Mouse (Mus musculus) adrenal gland, adult 2 months (tissue): Measurements from ENCODE around the gene Eef1akmt3. TPM values are rescaled to one million over a fixed set of nuclear protein-coding genes. Genes with fewer than 3 reads are reported as not detected.

Source experiments
- DNase-seq: peaks from one replicate; pipeline ENCODE4 v3.0.0; 2021
- polyA plus RNA-seq: library from polyadenylated mRNA; depleted of rRNA; stranded (reverse); fragments of >200 nt; gene quantifications from 2 replicates; pipeline ENCODE4 v1.2.3, GENCODE M21; 2012
- total RNA-seq, 2 experiments: library from RNA; stranded (reverse); gene quantifications; 2 replicates each; pipeline ENCODE4 v1.2.3; 2021

The Eef1akmt3 gene
- total and polyA plus RNA-seq, 3 experiments, result 0.14 to 0.69 (median 0.18) TPM

DNA sequence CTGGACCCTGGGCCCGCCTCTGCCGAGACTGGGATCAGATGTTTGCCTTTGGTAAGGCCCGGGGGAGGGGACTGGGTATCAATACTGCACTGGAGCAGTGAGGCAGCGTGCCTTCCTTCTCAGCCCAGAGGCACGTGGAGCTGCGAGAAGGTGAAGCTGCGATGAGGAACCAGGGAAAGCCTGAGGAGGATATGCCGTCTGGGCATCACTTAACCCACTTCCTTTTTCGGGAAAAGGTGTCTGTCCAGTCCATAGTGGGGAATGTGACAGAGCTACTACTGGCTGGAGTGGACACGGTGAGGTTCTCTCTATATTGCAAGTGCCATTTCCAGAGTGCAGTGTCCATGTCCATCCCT is 8.8 kb upstream of the Eef1akmt3 start:
- no peak for DNase-seq

DNA sequence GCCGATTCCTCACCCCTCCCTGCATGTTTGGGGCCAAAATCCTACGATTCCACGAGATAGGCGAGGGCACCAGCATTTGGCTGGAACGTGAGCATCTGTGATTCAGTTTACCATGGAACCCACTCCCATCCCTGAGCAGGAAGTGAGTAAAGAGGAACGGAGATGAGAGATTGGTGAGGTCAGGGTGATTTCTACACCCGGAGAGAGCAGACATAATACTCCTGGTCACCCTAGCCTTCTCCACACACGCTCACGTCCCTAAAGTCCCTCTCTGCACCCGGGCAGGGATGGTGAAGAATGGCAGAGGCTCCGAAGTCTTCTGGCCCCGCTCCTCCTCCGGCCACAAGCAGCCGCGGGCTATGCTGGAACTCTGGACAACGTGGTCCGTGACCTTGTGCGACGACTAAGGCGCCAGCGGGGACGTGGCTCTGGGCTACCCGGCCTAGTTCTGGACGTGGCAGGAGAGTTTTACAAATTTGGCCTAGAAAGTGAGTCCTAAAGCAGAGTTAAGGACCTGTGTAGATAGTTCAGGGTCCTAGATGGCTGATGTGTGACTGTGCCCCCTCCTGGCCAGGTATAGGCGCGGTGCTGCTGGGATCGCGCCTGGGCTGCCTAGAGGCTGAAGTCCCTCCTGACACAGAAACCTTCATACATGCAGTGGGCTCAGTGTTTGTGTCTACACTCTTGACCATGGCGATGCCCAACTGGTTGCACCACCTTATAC is 8.2 kb upstream of the Eef1akmt3 start:
- DNase-seq, result no peak

- DNase-seq, result no peak
These were observed 7.5 kb upstream of the Eef1akmt3 start for GRCm38 (mm10) chr10:127048608-127049394.

- no peak for DNase-seq
These were observed 6.6 kb upstream of the Eef1akmt3 start, which contains the start of gene Cyp27b1 for GRCm38 (mm10) chr10:127047954-127048353. TSS of gene Cyp27b1 (plus strand) at chr10:127048250.

- no peak for DNase-seq
These were observed 1.9 kb upstream of the Eef1akmt3 start for GRCm38 (mm10) chr10:127043187-127043586.

- no peak for DNase-seq
These were observed 1.3 kb upstream of the Eef1akmt3 start for GRCm38 (mm10) chr10:127042468-127043115.

- peak; percentile 92 for DNase-seq
These were observed 543 bp upstream of the Eef1akmt3 start for GRCm38 (mm10) chr10:127041774-127042338.

GRCm38 (mm10) chr10:127040569-127041214 is 621 bp downstream of the Eef1akmt3 start:
- no peak for DNase-seq

- no peak for DNase-seq
These were observed 3.7 kb downstream of the Eef1akmt3 start for GRCm38 (mm10) chr10:127037641-127038040.

- no peak for DNase-seq
These were observed 5.0 kb downstream of the Eef1akmt3 start for GRCm38 (mm10) chr10:127036273-127036672.

- no peak for DNase-seq
These were observed 8.0 kb downstream of the Eef1akmt3 start for GRCm38 (mm10) chr10:127033301-127033741.

DNA sequence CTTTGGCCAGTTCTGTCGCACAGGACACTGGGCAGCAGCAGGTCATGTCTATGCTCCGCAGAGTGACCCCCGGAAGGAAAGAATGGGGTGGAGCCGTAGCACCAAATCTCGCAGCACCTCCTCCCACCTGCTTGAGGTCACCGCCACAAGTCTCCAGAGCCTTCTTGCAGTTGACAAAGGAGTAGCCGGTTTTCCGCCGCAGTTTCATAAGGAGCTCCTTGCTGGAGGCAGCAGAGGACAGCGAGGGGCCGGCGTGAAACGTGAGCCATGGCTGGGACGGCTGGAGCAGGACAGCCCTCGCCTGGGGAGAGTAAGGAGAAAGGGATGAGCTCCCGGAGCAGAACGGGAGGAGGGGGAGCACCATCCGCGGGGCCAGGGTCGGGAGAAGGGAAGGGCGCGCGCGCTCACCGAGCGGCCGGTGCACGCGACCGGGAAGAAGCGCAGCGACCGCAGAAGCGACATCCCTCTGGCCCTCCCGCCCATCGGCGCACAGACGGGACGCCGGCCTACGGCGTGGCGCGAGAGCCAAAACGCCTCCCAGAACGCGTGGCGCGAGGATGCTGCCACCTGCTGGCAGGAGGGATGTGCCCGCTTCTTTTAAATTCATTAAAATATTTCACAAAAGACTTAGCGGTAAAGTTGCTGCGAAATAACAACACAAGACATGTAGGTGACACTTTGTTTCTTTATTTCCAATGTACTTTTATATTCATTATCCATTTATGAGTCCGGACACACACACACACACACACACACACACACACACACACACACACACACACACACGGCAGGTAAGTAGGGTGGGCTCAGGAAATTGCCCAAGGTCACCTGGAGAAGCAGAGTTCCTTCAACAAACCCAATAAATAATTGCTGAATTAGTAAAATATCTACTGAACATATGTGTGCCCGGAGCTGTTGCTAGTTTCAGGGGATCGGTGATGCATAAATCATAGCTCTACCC is 10.7 kb downstream of the Eef1akmt3 start, which contains the start of gene Tsfm:
TSS of gene Tsfm (minus strand) at position 505 of the 961 bp plus-strand sequence.
- peak; percentile 94 for DNase-seq

DNA sequence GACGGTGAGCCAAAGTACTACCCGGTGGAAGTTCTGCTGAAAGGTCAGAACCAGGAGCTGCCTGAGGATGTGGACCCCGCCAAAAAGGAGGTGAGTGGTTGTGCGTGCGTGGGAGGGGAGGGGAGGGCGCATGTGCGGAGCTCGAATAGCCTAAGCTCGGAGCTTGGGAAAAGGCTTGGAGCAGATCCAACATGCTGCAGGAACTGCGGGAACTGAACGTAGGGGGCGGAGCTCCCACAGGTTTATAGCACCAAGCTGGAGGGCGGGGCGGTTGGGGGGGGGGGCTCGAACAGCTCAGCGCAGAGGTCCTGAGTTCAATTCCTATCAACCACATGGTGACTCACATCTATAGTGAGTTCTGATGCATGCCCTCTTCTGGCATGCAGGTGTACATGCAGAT is 22.9 kb downstream of the Eef1akmt3 start:
- no peak for DNase-seq

- no peak for DNase-seq
These were observed 24.2 kb downstream of the Eef1akmt3 start for GRCm38 (mm10) chr10:127017071-127017470.

GRCm38 (mm10) chr10:127016488-127016887 is 24.8 kb downstream of the Eef1akmt3 start:
- DNase-seq, result no peak

GRCm38 (mm10) chr10:127003806-127004205 is 37.5 kb downstream of the Eef1akmt3 start:
- no peak for DNase-seq

- DNase-seq, result peak; percentile 90
These were observed 38.0 kb downstream of the Eef1akmt3 start for GRCm38 (mm10) chr10:127003334-127003733.

DNA sequence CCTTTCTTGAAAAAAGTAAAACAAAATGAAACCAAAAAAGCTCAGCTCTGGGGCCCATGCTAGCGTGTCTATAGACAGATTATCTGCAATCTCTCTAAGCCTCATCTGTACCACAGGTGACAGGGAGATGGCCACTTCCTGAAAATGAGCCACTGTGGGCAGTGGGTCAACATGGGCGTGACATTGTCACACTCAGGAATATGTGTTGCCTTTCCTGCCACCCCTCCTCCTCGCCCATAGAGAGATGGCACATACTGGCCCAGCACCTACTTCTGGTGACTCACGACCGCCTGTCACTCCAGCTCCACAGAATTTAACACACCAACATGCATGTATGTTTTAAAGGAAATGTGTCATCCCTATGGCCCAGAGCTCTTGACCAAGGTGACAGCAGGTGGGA is 38.5 kb downstream of the Eef1akmt3 start:
- DNase-seq, result no peak

GRCm38 (mm10) chr10:127002056-127002455 is 39.3 kb downstream of the Eef1akmt3 start:
- DNase-seq, result no peak

GRCm38 (mm10) chr10:127001297-127001696 is 40.0 kb downstream of the Eef1akmt3 start:
- no peak for DNase-seq

- no peak for DNase-seq
These were observed 40.8 kb downstream of the Eef1akmt3 start, which contains the start of gene Avil for GRCm38 (mm10) chr10:127000529-127000928. TSS of gene Avil (plus strand) at chr10:127000709.
